Mouse (Mus musculus) limb, embryonic 14.5 days (tissue): ENCODE results near the gene Gm10188. TPM values are rescaled to one million over a fixed set of nuclear protein-coding genes. Genes with fewer than 3 reads are reported as not detected.

Experiments used
- ATAC-seq: fragments of 200-750 bp; cut with Nextera tagmentation; 2 replicates; pipeline ENCODE4 v1.8.0; 2017; ENCODE audit warnings: low read depth, moderate number of reproducible peaks, moderate TSS enrichment; ENCODE audit not compliant: low FRiP score
- DNase-seq: peaks from one replicate; pipeline ENCODE4 v3.0.0-alpha.2; 2015; ENCODE audit warnings: low spot score
- H3K27ac ChIP-seq: fragments of 300-500 bp; sonication (generic); replicated peaks from 2 replicates; pipeline ENCODE4 v1.5.1; 2014; ENCODE audit warnings: low read depth, mild to moderate bottlenecking, low read length, moderate library complexity, mixed read lengths
- H3K27me3 ChIP-seq: fragments of 300-500 bp; sonication (generic); 2 replicates; pipeline ENCODE4 v1.6.1; 2014; ENCODE audit warnings: low read length, mixed read lengths; ENCODE audit not compliant: control insufficient read depth, insufficient read depth
- H3K36me3 ChIP-seq: fragments of 300-500 bp; sonication (generic); 2 replicates; pipeline ENCODE4 v1.6.1; 2014; ENCODE audit warnings: mild to moderate bottlenecking, low read length, moderate library complexity, mixed read lengths; ENCODE audit not compliant: control insufficient read depth, insufficient read depth
- H3K4me1 ChIP-seq: fragments of 300-500 bp; sonication (generic); 2 replicates; pipeline ENCODE4 v1.6.1; 2014; ENCODE audit warnings: antibody characterized with exemption, low read length, mixed read lengths; ENCODE audit not compliant: control insufficient read depth, insufficient read depth
- H3K4me2 ChIP-seq: fragments of 300-500 bp; sonication (generic); replicated peaks from 2 replicates; pipeline ENCODE4 v1.6.1; 2014; ENCODE audit warnings: low read depth, mild to moderate bottlenecking, low read length, moderate library complexity; ENCODE audit not compliant: severe bottlenecking
- H3K4me3 ChIP-seq: fragments of 300-500 bp; sonication (generic); replicated peaks from 2 replicates; pipeline ENCODE4 v1.5.1; 2014; ENCODE audit warnings: low read length
- H3K9ac ChIP-seq: fragments of 300-500 bp; sonication (generic); 2 replicates; pipeline ENCODE4 v1.6.1; 2014; ENCODE audit warnings: mild to moderate bottlenecking, low read depth, low read length, moderate library complexity; ENCODE audit not compliant: severe bottlenecking
- H3K9me3 ChIP-seq: fragments of 300-500 bp; sonication (generic); 2 replicates; pipeline ENCODE4 v1.6.1; 2016; ENCODE audit warnings: low read length; ENCODE audit not compliant: control insufficient read depth
- POLR2A ChIP-seq: fragments of 200-500 bp; IDR thresholded peaks from 2 replicates; pipeline ENCODE4 v1.8.0; 2012; ENCODE audit warnings: inconsistent platforms, mild to moderate bottlenecking, moderate library complexity, borderline replicate concordance; ENCODE audit not compliant: insufficient read depth, insufficient read length; ENCODE audit errors: extremely low read depth
- WGBS: fragments of 180-500 bp; shearing (Covaris S2); extraction: QIAGEN DNeasy Blood & Tissue Kit; methylation state at CpG from one replicate; pipeline ENCODE4 v1.1.7; 2014; 5-methylcytosine and 5-hydroxymethylcytosine counted together
- polyA plus RNA-seq, 2 experiments: library from polyadenylated mRNA; depleted of rRNA in 1 of 2; stranded (reverse) in 1 of 2; unstranded in 1 of 2; fragments of >200 nt; fragmentation: Nextera tagmentation in 1 of 2; extraction: Ambion mirVana in 1 of 2; gene quantifications; 2 replicates each; pipeline versions ENCODE4 v1.2.1 to v1.2.3; 2012 to 2014

Gm10188 gene
- polyA plus RNA-seq, 2 experiments = not detected

GRCm38 (mm10) chr1:132195681-132196080 is 33.9 kb downstream of the Gm10188 start:
- peaks cover 33% of the 10 kb centered on the region for H3K4me1 ChIP-seq
- no peak overlapping the region for H3K4me2 ChIP-seq
- no peak overlapping the region for H3K9ac ChIP-seq
- H3K9me3 ChIP-seq = no peaks in the 10 kb centered on the region
- TF ChIP-seq POLR2A = no peak
- peaks cover 23% of the 10 kb centered on the region for H3K27me3 ChIP-seq
- no peaks in the 10 kb centered on the region for H3K36me3 ChIP-seq
- WGBS = 38% methylated on average over 5 of the region's 5 CpGs
- no peak overlapping the region for H3K27ac ChIP-seq
- no peak for DNase-seq
- ATAC-seq = no peak
- no peak overlapping the region for H3K4me3 ChIP-seq

GRCm38 (mm10) chr1:132195100-132195499 is 34.5 kb downstream of the Gm10188 start:
- Histone ChIP-seq H3K9ac (no peak overlapping the region), H3K4me3 (no peak overlapping the region), H3K9me3 (no peaks in the 10 kb centered on the region), H3K36me3 (no peaks in the 10 kb centered on the region), H3K27ac (no peak overlapping the region), H3K4me1 (peaks cover 27% of the 10 kb centered on the region), H3K4me2 (no peak overlapping the region), H3K27me3 (peaks cover 27% of the 10 kb centered on the region)
- TF ChIP-seq POLR2A = no peak
- DNase-seq = no peak
- ATAC-seq = no peak
- 54% methylated on average over 9 of the region's 9 CpGs for WGBS

- Histone ChIP-seq H3K4me2 (no peak overlapping the region), H3K4me3 (no peak overlapping the region), H3K27ac (no peak overlapping the region), H3K36me3 (no peaks in the 10 kb centered on the region), H3K4me1 (peaks cover 23% of the 10 kb centered on the region), H3K9ac (no peak overlapping the region), H3K9me3 (no peaks in the 10 kb centered on the region), H3K27me3 (peaks cover 32% of the 10 kb centered on the region)
- ATAC-seq (no peak), DNase-seq (no peak)
- TF ChIP-seq POLR2A = no peak
- WGBS = 66% methylated on average over 3 of the region's 3 CpGs
These were observed 34.9 kb downstream of the Gm10188 start for GRCm38 (mm10) chr1:132194624-132195023.

- ATAC-seq (no peak), DNase-seq (no peak)
- Histone ChIP-seq H3K4me3 (no peak overlapping the region), H3K4me1 (peaks cover 23% of the 10 kb centered on the region), H3K27ac (no peak overlapping the region), H3K27me3 (peaks cover 38% of the 10 kb centered on the region), H3K9me3 (no peaks in the 10 kb centered on the region), H3K9ac (no peak overlapping the region), H3K36me3 (no peaks in the 10 kb centered on the region), H3K4me2 (no peak overlapping the region)
- TF ChIP-seq POLR2A = no peak
- WGBS = 66% methylated on average over 3 of the region's 3 CpGs
These were observed 35.8 kb downstream of the Gm10188 start for GRCm38 (mm10) chr1:132193806-132194205.

- peak overlapping the region; percentile 91 for H3K4me2 ChIP-seq
- TF ChIP-seq POLR2A = no peak
- no peaks in the 10 kb centered on the region for H3K9me3 ChIP-seq
- 4% methylated on average over 15 of the region's 16 CpGs for WGBS
- DNase-seq (no peak), ATAC-seq (no peak)
- no peak overlapping the region for H3K27ac ChIP-seq
- H3K9ac ChIP-seq = no peak overlapping the region
- peak overlapping the region; percentile 54 for H3K4me3 ChIP-seq
- peaks cover 17% of the 10 kb centered on the region for H3K4me1 ChIP-seq
- H3K36me3 ChIP-seq = no peaks in the 10 kb centered on the region
- H3K27me3 ChIP-seq = peaks cover 43% of the 10 kb centered on the region
These were observed 37.5 kb downstream of the Gm10188 start for GRCm38 (mm10) chr1:132191786-132192680.
